Mouse (Mus musculus) layer of hippocampus, postnatal 14 days (tissue): ENCODE results near the gene Tmem91. TPM values are rescaled to one million over a fixed set of nuclear protein-coding genes. Genes with fewer than 3 reads are reported as not detected.
A peak's percentile ranks its signal among the peaks of the same experiment; 100 is the strongest.

Experiments used
- DNase-seq, 2 experiments: peaks; one replicate each; pipeline ENCODE4 v3.0.0; 2021 to 2022; ENCODE audit warnings: low spot score in 2 of 2, mixed read lengths in 1 of 2
- total RNA-seq, 2 experiments: library from RNA; stranded (reverse); gene quantifications; 2 replicates each; pipeline ENCODE4 v1.2.3; 2021

The Tmem91 gene
- total RNA-seq, 2 experiments from 2014 or later, result 16.4 to 29.3 TPM

- DNase-seq, result no peak
These were observed 27.4 kb upstream of the Tmem91 start for GRCm38 (mm10) chr7:25702350-25702749.

GRCm38 (mm10) chr7:25700732-25701131 lies 25.8 kb upstream of the Tmem91 start:
- no peak for DNase-seq

- DNase-seq, result no peak
These were observed 24.9 kb upstream of the Tmem91 start for GRCm38 (mm10) chr7:25699851-25700250.

- DNase-seq, result no peak
These were observed 19.1 kb upstream of the Tmem91 start for GRCm38 (mm10) chr7:25694104-25694503.

GRCm38 (mm10) chr7:25690051-25690450 lies 15.1 kb upstream of the Tmem91 start:
- no peak for DNase-seq

GRCm38 (mm10) chr7:25689603-25690021 lies 14.6 kb upstream of the Tmem91 start:
- no peak for DNase-seq

- DNase-seq, result no peak
These were observed 14.0 kb upstream of the Tmem91 start for GRCm38 (mm10) chr7:25688810-25689586.

- DNase-seq, result no peak
These were observed 12.9 kb upstream of the Tmem91 start for GRCm38 (mm10) chr7:25687811-25688401.

- DNase-seq, result peak in 1 of 2 experiments; percentile 46
These were observed 11.9 kb upstream of the Tmem91 start, which contains the start of gene Tgfb1 for GRCm38 (mm10) chr7:25686680-25687531. Gene Tgfb1, plus strand, starts transcription at chr7:25687002.

- no peak for DNase-seq
These were observed 11.0 kb upstream of the Tmem91 start for GRCm38 (mm10) chr7:25685926-25686470.

GRCm38 (mm10) chr7:25684659-25685058 lies 9.7 kb upstream of the Tmem91 start:
- no peak for DNase-seq

GRCm38 (mm10) chr7:25683474-25684180 lies 8.7 kb upstream of the Tmem91 start:
- DNase-seq, result no peak

- DNase-seq, result no peak
These were observed 6.6 kb upstream of the Tmem91 start for GRCm38 (mm10) chr7:25681341-25682231.

GRCm38 (mm10) chr7:25680514-25681258 lies 5.7 kb upstream of the Tmem91 start, which contains the start of gene B9d2:
Gene B9d2, plus strand, starts transcription at chr7:25680780.
- DNase-seq, result peak; percentile 95 to 99

- DNase-seq, result no peak
These were observed 5.0 kb upstream of the Tmem91 start for GRCm38 (mm10) chr7:25679971-25680370.

GRCm38 (mm10) chr7:25677013-25677412 lies 2.0 kb upstream of the Tmem91 start:
- no peak for DNase-seq

GRCm38 (mm10) chr7:25676085-25676781 lies 1.3 kb upstream of the Tmem91 start:
- DNase-seq, result peak; percentile 94 to 97

- DNase-seq, result no peak
These were observed 439 bp upstream of the Tmem91 start for GRCm38 (mm10) chr7:25675405-25675804.
